Mouse (Mus musculus) olfactory bulb, adult 2 months (tissue): ENCODE results near the gene Slc25a53.

Source experiments
- CTCF ChIP-seq: fragments of 200-500 bp; IDR thresholded peaks from 2 replicates; pipeline ENCODE4 v1.5.1; 2012; ENCODE audit warnings: low read depth, mild to moderate bottlenecking, low read length, moderate library complexity; ENCODE audit not compliant: insufficient read depth
- POLR2A ChIP-seq: fragments of 200-500 bp; IDR thresholded peaks from 2 replicates; pipeline ENCODE4 v1.6.1; 2012; ENCODE audit warnings: mild to moderate bottlenecking, low read depth, low read length, moderate library complexity; ENCODE audit not compliant: insufficient read depth

GRCm38 (mm10) chrX:136992191-136992965, 45.7 kb downstream of the Slc25a53 start:
- TF ChIP-seq CTCF, result no peak
- TF ChIP-seq POLR2A, result no peak
